Mouse (Mus musculus) left cerebral cortex, postnatal 10 days (tissue): Measurements from ENCODE around the gene 1700067P10Rik. TPM values are rescaled to one million over a fixed set of nuclear protein-coding genes. Genes with fewer than 3 reads are reported as not detected.
A peak's percentile ranks its signal among the peaks of the same experiment; 100 is the strongest.

ENCODE experiments used
- DNase-seq, 2 experiments: peaks; one replicate each; pipeline ENCODE4 v3.0.0; 2021 to 2022; ENCODE audit warnings: low spot score in 2 of 2, mixed read lengths in 1 of 2; ENCODE audit errors: extremely low spot score in 1 of 2
- intact Hi-C: fragments of 180-260 bp; cut with DNase I; formaldehyde crosslinking; loops from one replicate; pipeline ENCODE4 v1.15.1; 2025
- total RNA-seq, 2 experiments: library from RNA; stranded (reverse); gene quantifications; 2 replicates each; pipeline ENCODE4 v1.2.3; 2021

The 1700067P10Rik gene
- not detected for total RNA-seq

GRCm38 (mm10) chr17:48089019-48089418 is at the start of gene 1700067P10Rik:
TSS of gene 1700067P10Rik (plus strand) at chr17:48089319.
- intact Hi-C loops: no loop called here
- DNase-seq: no peak

- DNase-seq: peak in 1 of 2 experiments; percentile 43
- intact Hi-C loops: loop anchor here (5.0 kb wide), 1 partner anchor 119 kb away; the partner anchor contains the start of gene Foxp4
Observed at GRCm38 (mm10) chr17:48041351-48042287, 47.5 kb upstream of the 1700067P10Rik start.

GRCm38 (mm10) chr17:48043154-48043880 is 45.8 kb upstream of the 1700067P10Rik start:
- DNase-seq: no peak
- intact Hi-C loops: loop anchor here (5.0 kb wide), 1 partner anchor 121 kb away; the partner anchor contains the start of gene Foxp4

GRCm38 (mm10) chr17:48045631-48046030 is 43.5 kb upstream of the 1700067P10Rik start:
- DNase-seq: peak in 1 of 2 experiments; percentile 70
- intact Hi-C loops: loop anchor here (5.0 kb wide), 1 partner anchor 168 kb away; no protein-coding TSS in a partner anchor

DNA sequence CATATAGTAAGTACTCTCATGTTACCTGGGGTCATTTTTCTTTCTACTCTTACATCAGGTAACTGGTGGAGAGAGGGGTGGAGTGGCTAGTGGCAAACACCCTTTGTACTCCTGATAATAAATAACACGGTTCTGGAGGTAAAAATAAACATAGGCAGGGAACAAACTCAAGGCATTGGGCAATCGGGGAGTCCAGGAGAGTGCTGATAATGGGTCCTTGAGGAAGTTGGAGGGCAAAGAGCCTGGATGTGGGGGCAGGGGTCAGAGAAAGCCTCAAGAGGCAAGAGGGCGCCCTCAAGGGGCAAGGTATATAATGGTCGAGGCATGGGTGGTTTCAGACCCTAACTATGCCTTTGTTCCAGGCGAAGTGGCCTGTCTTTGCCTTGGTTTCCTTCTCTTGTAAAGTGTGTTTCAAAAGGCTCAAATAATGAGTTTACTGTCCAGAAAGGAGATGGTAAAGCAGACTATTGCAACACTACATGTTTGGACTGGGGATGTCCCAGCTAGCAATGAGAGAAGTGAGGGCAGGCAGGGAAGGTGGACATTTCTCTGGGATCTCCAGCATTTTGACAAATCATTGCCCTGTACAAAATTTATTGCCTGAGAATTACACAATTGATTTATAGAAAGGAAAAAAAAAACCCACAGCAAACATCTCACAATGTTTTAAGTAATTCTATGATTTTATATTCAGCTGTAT is 37.3 kb upstream of the 1700067P10Rik start:
- no peak for DNase-seq
- intact Hi-C loops: no loop called here

GRCm38 (mm10) chr17:48052338-48053067 is 36.6 kb upstream of the 1700067P10Rik start:
- DNase-seq: no peak
- intact Hi-C loops: no loop called here

GRCm38 (mm10) chr17:48053646-48054045 is 35.5 kb upstream of the 1700067P10Rik start:
- intact Hi-C loops: no loop called here
- DNase-seq: no peak

GRCm38 (mm10) chr17:48055076-48055816 is 33.9 kb upstream of the 1700067P10Rik start:
- DNase-seq: peak in 1 of 2 experiments; percentile 10
- intact Hi-C loops: no loop called here

- peak in 1 of 2 experiments; percentile 47 for DNase-seq
Observed at GRCm38 (mm10) chr17:48057382-48057781, 31.7 kb upstream of the 1700067P10Rik start.

GRCm38 (mm10) chr17:48064196-48064843 is 24.8 kb upstream of the 1700067P10Rik start:
- intact Hi-C loops: no loop called here
- DNase-seq: no peak

More at GRCm38 (mm10) chr17:48057382-48057781, 31.7 kb upstream of the 1700067P10Rik start:
- intact Hi-C loops: no loop called here

- DNase-seq: no peak
- intact Hi-C loops: no loop called here
Observed at GRCm38 (mm10) chr17:48065081-48065501, 24.0 kb upstream of the 1700067P10Rik start.

DNA sequence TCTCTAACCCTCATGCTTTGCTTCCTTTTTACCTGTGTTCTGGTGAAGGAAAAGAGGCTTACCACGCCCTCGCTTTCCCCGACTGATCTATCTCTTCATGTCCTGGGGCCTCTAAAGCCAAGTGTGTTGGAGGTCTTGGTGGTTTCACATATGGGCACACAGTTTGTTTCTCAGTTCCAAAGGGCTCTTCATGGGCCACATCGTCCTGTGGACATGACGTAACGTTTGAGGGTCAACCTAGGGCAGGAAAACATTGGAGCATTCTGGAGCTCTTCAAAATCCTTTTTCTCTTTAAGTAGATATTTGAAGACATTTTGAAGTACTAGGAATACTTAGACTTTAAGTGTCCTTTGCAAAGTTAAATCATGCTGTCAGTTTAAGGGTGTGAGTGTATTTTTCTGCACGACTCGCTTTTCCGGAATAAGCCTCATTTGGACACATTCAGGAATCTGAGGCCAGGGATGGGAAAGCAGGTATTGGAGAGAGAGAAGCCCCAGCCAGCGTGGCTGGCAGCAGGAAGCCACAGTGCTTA is 22.0 kb upstream of the 1700067P10Rik start:
- intact Hi-C loops: no loop called here
- DNase-seq: no peak

DNA sequence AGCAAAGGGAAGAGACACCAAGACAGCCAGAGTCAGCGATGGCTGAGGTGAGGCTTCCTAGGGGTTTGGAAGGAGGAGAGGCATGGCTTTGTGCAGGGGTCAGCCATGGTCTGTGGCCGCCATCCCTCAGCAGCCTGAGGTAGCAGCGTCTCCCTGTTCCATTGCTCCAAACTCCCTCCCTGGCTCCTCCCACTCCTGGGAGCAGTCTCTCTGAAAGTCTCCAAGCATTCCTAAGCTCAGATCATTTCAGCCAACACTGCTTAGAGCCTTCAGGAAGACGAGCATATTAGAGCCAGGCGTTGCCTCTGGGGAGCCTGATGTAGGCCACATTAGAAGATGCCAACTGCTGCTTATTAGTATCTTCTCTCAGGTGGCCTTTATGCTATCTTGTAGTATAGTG is 21.4 kb upstream of the 1700067P10Rik start:
- no peak for DNase-seq
- intact Hi-C loops: no loop called here

GRCm38 (mm10) chr17:48080626-48081025 is 8.5 kb upstream of the 1700067P10Rik start:
- DNase-seq: no peak
- intact Hi-C loops: no loop called here

DNA sequence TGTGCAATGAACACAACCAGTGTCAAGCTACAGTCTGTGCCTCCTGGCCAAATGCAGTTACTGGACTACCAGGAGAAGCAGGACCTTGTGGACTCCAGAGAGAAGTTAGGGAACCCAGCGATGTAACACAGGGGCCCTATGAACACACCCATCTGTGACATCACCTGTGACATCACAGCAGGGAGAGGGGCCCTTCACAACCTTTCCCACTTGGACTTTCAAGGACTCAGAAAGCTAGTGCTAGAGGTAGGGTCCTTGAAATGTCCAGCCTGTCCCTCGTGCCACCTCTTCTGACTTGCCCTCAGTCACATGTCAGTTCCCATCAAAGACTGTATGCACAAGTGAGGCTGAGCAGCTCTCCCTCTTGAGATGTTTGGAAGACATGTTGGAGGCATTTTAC is 327 bp downstream of the 1700067P10Rik start:
- no peak for DNase-seq
- intact Hi-C loops: no loop called here

DNA sequence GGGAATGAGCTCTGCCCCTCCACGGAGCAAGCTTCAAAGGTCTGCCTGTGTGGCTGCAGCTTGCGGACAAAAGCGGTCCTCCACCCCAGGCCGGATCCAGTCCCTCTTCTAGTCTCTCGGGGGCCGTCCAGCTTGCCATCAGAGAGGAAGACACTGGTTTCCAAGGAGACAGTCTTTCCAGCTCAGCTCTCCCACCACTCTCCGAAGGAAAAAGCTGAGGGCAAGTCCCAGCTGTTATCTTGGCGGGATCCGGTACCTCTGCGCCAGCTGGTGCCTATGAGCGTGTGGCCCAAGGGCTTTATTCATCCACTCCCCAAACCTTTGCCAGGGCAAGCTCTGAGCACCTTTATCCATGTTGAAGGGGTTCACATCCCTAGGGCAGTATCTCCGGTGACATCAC is 1.2 kb downstream of the 1700067P10Rik start:
- intact Hi-C loops: no loop called here
- DNase-seq: no peak

DNA sequence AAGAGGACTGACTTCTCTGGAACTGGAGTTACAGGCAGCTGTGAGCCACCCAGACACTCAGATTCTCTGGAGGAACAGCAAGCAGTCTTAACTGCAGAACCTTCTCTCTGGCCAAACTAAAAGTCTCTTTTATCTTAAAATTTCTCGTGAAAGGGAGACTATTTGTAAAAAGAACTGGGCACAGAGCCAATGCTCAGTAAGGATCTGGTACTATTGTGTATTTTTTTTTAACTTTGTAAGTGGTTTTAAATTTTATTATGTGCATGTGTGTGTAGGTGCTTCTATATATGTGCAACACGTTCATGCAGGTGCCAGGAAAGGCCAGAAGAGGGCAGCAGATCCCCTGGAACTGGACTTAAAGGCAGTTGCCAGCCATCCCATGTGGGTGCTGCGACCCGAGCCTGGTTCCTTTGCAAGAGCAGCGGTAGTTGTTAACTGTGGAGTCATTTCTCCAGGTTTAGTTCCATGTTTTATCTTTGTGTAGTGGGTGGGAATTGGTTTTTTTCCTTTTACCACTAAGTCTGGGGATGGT is 4.2 kb downstream of the 1700067P10Rik start:
- DNase-seq: no peak
- intact Hi-C loops: no loop called here
